Mouse (Mus musculus): ENCODE results near the gene Smdt1.

Gene Smdt1

DNA sequence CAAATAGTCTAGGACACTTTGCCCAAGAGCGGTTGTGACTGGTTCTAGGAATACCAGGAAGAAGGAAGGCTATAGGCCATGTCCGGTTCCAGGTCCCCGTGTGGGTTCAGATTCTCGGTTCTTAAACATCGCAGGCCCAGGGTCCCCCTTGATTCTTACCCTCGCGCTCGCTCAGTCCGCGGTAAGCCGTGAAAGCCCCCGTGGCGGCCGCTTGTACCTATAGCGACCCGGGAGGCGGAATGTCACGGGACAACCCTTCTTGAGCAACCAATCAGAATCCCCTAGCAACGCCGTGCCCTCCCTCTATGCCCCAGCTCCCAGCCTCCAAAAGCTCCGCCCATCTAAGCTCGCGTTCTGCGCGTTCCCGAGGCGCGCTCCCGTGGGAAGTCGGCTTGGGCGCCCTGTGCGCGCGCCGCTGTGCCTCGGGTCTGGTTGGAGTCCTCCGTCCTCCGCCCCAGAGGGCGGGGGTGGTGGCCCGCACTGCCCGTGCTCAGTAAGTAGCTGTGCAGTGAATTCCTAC lies at the start of gene Smdt1, which contains the start of the genes Naga and Pheta2:
TSS of gene Smdt1 (plus strand) at position 367 of the 520 bp plus-strand sequence.
TSS of gene Naga (minus strand) at position 333 of the 520 bp plus-strand sequence.
TSS of gene Pheta2 (plus strand) at position 350 of the 520 bp plus-strand sequence.
- in situ Hi-C loops (cut with MboI, MseI), result loop anchor here (25.0 kb wide), 2 partner anchors 1251 to 1751 kb away; no protein-coding TSS in a partner anchor

DNA sequence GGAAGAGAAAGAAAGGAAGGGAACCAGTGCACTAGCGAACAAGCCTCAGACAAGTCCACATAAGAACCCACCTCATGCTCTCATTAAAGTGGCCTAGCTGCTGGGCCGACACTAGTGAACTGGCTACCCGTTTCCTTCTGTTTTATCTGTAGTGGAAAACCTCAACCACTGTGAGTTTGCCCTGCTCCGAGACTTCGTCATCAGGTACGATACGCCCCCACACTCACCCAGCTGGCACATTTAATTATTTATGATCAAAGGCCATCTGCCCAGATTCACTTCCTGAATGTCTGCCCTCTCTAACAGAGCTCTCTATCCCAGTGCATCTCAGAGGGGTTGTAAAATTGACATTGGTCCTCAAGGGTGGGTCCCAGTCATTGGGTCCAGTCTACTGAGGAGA lies 48.5 kb upstream of the Smdt1 start:
- in situ Hi-C loops (cut with MboI, MseI), result no loop called here

DNA sequence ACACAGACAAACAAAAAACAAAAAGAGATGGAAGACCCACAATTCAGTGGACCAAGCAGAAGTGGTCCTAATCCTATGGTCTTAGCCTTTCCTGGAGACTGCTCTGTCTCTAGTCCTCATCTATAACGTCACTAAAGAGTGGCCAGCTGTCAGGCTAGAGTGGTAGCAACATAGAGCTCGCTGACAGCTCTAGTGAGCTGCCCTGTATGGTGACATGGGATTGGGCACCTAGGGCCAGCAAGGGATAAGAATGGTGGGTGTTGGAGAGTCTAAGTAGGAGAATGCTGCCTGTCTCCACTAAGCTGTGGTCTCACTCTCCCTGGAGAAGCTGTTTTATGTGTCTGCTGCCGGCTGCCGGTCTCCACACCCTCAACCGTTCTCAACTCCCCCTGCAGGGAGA lies 45.9 kb upstream of the Smdt1 start:
- in situ Hi-C loops (cut with MboI, MseI), result no loop called here

- in situ Hi-C loops (cut with MboI, MseI), result no loop called here
Measured at GRCm38 (mm10) chr15:82293271-82293711, 45.5 kb upstream of the Smdt1 start.

GRCm38 (mm10) chr15:82294059-82294458 lies 44.7 kb upstream of the Smdt1 start:
- in situ Hi-C loops (cut with MboI, MseI), result no loop called here

- in situ Hi-C loops (cut with MboI, MseI), result no loop called here
Measured at GRCm38 (mm10) chr15:82298764-82299561, 39.8 kb upstream of the Smdt1 start, which contains the start of gene Wbp2nl. Gene Wbp2nl, plus strand, starts transcription at chr15:82298954.

DNA sequence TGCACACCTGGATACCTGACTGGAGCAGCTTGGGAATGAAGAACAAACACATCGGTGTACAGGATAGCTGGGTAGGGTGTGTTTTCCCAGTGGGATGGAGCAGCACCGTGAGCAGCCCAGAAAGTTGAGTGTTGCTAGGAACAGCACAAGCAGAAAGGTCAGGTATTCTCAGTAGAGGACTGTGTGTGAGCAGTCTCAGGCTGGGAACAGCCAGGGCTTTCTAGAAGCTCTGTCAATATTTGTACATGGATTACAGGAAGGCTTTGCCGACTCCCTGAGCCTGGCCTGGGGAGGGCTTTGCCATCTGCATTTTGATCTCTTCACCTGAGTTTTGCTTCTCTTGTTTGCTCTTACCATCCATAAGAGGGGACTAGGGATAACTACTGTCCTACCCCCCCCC lies 31.7 kb upstream of the Smdt1 start:
- in situ Hi-C loops (cut with MboI, MseI), result no loop called here

DNA sequence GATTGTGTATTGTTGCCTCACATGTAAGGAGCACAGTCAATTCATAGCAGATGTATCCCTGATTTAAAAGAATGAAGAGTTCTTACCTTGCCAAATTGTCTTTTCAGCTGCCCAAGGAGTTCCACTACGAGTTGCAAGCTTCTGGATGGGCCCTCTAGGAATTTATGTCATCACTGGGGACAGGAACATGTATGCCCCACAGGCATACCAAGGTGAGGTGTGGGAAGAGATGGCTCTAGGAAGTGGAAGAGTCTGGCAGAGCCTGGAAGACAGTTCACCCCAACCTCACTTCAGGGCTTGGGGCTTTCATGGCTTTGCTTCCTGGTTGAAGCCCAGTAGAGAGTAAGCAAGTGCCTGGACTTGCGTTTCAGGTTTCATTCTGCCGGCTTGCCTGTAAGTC lies 30.3 kb upstream of the Smdt1 start:
- in situ Hi-C loops (cut with MboI, MseI), result no loop called here

- in situ Hi-C loops (cut with MboI, MseI), result no loop called here
Measured at GRCm38 (mm10) chr15:82317839-82318238, 20.9 kb upstream of the Smdt1 start.

- in situ Hi-C loops (cut with MboI, MseI), result no loop called here
Measured at GRCm38 (mm10) chr15:82319613-82320012, 19.1 kb upstream of the Smdt1 start.

DNA sequence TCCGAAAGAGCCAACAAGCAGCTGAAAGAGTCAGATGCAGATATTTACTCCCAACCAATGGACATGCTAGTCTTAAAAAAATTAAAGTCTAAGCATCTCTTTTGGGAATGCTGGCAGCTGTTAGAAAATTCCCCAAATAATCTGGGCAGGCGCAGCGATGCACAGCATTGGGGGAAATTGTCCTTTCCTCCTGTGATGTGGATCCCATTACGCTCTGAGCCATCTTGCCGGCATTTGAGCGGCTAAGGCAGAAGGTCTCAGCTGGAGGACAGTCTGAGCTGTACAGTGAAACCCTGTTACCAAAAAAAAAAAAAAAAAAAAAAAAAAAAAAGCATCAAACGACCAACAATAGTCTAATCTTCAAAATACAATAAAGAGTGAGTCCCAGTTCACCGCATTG lies 16.6 kb upstream of the Smdt1 start:
- in situ Hi-C loops (cut with MboI, MseI), result no loop called here

DNA sequence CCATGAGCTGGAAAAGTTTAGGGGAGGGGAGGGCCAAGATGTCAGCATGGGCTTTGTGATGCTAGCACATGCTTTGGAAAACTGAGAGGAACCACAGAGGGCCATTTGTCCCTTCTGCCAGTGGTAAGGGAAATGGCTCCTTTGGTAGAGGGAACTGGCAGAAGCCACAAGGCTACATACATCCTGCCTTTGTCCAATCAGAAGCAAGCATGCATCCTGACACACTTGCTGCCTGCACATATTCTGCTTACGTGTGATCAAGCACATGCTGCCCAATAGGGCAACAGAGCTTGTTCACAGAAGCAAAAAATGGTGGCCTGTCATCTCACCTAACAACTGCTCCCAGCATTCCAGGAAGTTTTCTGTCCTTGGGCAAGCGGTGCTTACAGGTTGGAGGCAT lies 13.4 kb upstream of the Smdt1 start:
- in situ Hi-C loops (cut with MboI, MseI), result loop anchor here (25.0 kb wide), 2 partner anchors 1238 to 1738 kb away; no protein-coding TSS in a partner anchor

GRCm38 (mm10) chr15:82335194-82335593 lies 3.6 kb upstream of the Smdt1 start:
- in situ Hi-C loops (cut with MboI, MseI), result loop anchor here (25.0 kb wide), 2 partner anchors 1248 to 1748 kb away; no protein-coding TSS in a partner anchor

- in situ Hi-C loops (cut with MboI, MseI), result loop anchor here (25.0 kb wide), 2 partner anchors 1249 to 1749 kb away; no protein-coding TSS in a partner anchor
Measured at GRCm38 (mm10) chr15:82336629-82337028, 2.1 kb upstream of the Smdt1 start.

DNA sequence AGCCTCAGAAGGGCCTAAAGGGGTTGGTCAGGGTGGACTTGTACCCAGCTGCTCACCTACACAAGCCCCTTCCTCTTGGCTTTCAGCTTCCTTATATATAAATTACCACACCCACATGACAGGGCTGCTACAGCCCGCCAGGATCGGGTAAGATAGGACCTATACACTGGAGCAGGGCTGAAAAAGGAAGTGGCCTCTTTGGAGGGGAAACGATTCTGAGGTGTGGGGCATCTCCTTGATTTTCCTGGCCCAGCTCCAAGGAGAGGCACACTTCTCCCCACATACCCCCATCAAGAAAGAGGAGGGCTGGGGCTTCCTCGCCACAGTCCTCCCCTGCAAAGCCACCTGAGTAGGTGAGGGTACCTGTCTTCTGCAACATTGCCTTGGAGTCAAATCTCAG lies 884 bp upstream of the Smdt1 start:
- in situ Hi-C loops (cut with MboI, MseI), result loop anchor here (25.0 kb wide), 2 partner anchors 1251 to 1751 kb away; no protein-coding TSS in a partner anchor

- in situ Hi-C loops (cut with MboI, MseI), result loop anchor here (25.0 kb wide), 2 partner anchors 1252 to 1752 kb away; no protein-coding TSS in a partner anchor
Measured at GRCm38 (mm10) chr15:82339150-82339549, 391 bp downstream of the Smdt1 start.

DNA sequence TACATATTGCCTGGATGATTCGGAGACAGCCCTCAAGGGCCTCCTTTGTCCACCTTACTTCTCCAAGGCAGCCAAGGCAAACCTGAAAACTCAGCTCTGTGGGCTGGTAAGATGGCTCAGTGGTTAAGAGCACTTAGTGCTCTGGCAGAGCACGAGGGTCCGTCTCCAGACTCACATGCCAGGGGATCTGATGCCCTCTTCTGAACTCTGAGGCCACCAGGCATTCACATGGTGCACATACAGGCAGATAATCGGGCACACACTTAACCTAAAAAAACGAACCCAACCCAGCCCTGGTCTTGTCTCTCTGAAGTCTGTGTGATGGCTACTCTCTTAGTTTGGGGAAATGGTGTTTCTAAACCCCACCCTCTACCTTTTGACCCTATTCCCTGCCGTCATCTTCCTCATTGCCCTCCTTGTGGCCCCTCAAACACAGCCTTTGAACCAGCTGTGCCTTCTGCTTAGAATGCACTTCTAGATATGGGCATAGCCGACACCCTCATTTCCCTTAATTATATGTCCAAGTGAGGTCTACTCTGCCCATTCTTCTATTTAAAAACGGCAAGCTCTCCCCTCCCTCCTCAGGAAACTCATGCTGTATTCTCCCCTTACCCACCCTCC lies 985 bp downstream of the Smdt1 start:
- in situ Hi-C loops (cut with MboI, MseI), result loop anchor here (5.0 to 25.0 kb wide), 3 partner anchors 62 to 1752 kb away; no protein-coding TSS in a partner anchor

GRCm38 (mm10) chr15:82340414-82341035 lies 1.8 kb downstream of the Smdt1 start:
- in situ Hi-C loops (cut with MboI, MseI), result loop anchor here (5.0 to 25.0 kb wide), 3 partner anchors 63 to 1753 kb away; no protein-coding TSS in a partner anchor

GRCm38 (mm10) chr15:82341036-82341501 lies 2.3 kb downstream of the Smdt1 start:
- in situ Hi-C loops (cut with MboI, MseI), result loop anchor here (5.0 to 25.0 kb wide), 3 partner anchors 64 to 1754 kb away; no protein-coding TSS in a partner anchor

GRCm38 (mm10) chr15:82341675-82342542 lies 3.1 kb downstream of the Smdt1 start:
- in situ Hi-C loops (cut with MboI, MseI), result loop anchor here (5.0 to 25.0 kb wide), 3 partner anchors 65 to 1755 kb away; no protein-coding TSS in a partner anchor

Measured in T-helper 2 cell (primary cell).